Mouse (Mus musculus): ENCODE measurements around the gene Rap1a.

The Rap1a gene

GRCm38 (mm10) chr3:105801191-105802166 is at the start of gene Rap1a:
Gene Rap1a (minus strand): TSS chr3:105801336.
- peak; percentile 86 for DNase-seq (ENCODE audit: extremely low spot score)

GRCm38 (mm10) chr3:105846294-105847069 is 45.3 kb upstream of the Rap1a start:
- no peak for DNase-seq (ENCODE audit: extremely low spot score)

GRCm38 (mm10) chr3:105839836-105840235 is 38.7 kb upstream of the Rap1a start:
- no peak for DNase-seq (ENCODE audit: extremely low spot score)

GRCm38 (mm10) chr3:105838655-105839054 is 37.5 kb upstream of the Rap1a start:
- DNase-seq (ENCODE audit: extremely low spot score) = no peak

GRCm38 (mm10) chr3:105836883-105837282 is 35.7 kb upstream of the Rap1a start:
- DNase-seq (ENCODE audit: extremely low spot score) = no peak

- DNase-seq (ENCODE audit: extremely low spot score) = no peak
Measured at GRCm38 (mm10) chr3:105835875-105836274, 34.7 kb upstream of the Rap1a start.

- no peak for DNase-seq (ENCODE audit: extremely low spot score)
Measured at GRCm38 (mm10) chr3:105831584-105831983, 30.4 kb upstream of the Rap1a start.

- no peak for DNase-seq (ENCODE audit: extremely low spot score)
Measured at GRCm38 (mm10) chr3:105825501-105826161, 24.5 kb upstream of the Rap1a start.

- DNase-seq (ENCODE audit: extremely low spot score) = no peak
Measured at GRCm38 (mm10) chr3:105824704-105825103, 23.6 kb upstream of the Rap1a start.

- peak; percentile 42 for DNase-seq (ENCODE audit: extremely low spot score)
Measured at GRCm38 (mm10) chr3:105824103-105824502, 23.0 kb upstream of the Rap1a start.

- DNase-seq (ENCODE audit: extremely low spot score) = no peak
Measured at GRCm38 (mm10) chr3:105823609-105824008, 22.5 kb upstream of the Rap1a start.

- no peak for DNase-seq (ENCODE audit: extremely low spot score)
Measured at GRCm38 (mm10) chr3:105821504-105821903, 20.4 kb upstream of the Rap1a start.

- no peak for DNase-seq (ENCODE audit: extremely low spot score)
Measured at GRCm38 (mm10) chr3:105820272-105820671, 19.1 kb upstream of the Rap1a start.

- no peak for DNase-seq (ENCODE audit: extremely low spot score)
Measured at GRCm38 (mm10) chr3:105818130-105819004, 17.2 kb upstream of the Rap1a start.

GRCm38 (mm10) chr3:105816089-105816488 is 15.0 kb upstream of the Rap1a start:
- DNase-seq (ENCODE audit: extremely low spot score) = no peak

GRCm38 (mm10) chr3:105815236-105815904 is 14.2 kb upstream of the Rap1a start:
- DNase-seq (ENCODE audit: extremely low spot score) = no peak

GRCm38 (mm10) chr3:105811146-105811545 is 10.0 kb upstream of the Rap1a start:
- no peak for DNase-seq (ENCODE audit: extremely low spot score)

- no peak for DNase-seq (ENCODE audit: extremely low spot score)
Measured at GRCm38 (mm10) chr3:105808179-105809037, 7.3 kb upstream of the Rap1a start.

GRCm38 (mm10) chr3:105807672-105808071 is 6.5 kb upstream of the Rap1a start:
- DNase-seq (ENCODE audit: extremely low spot score) = no peak

All from embryo, embryonic 9.5 days (tissue).